Mouse (Mus musculus) small intestine, adult 2 months (tissue): ENCODE results near the gene Epdr1.

Experiments used
- CTCF ChIP-seq: fragments of 200-500 bp; IDR thresholded peaks from 2 replicates; pipeline ENCODE4 v1.5.1; 2012; ENCODE audit warnings: low read depth, mild to moderate bottlenecking, control low read depth, inconsistent platforms, low read length, moderate library complexity, mixed read lengths; ENCODE audit not compliant: insufficient replicate concordance, insufficient read length; ENCODE audit errors: extremely low read depth
- POLR2A ChIP-seq: fragments of 200-500 bp; IDR thresholded peaks from 2 replicates; pipeline ENCODE4 v1.6.1; 2012; ENCODE audit warnings: low read depth, mild to moderate bottlenecking, control low read depth, inconsistent platforms, low read length, moderate library complexity

DNA sequence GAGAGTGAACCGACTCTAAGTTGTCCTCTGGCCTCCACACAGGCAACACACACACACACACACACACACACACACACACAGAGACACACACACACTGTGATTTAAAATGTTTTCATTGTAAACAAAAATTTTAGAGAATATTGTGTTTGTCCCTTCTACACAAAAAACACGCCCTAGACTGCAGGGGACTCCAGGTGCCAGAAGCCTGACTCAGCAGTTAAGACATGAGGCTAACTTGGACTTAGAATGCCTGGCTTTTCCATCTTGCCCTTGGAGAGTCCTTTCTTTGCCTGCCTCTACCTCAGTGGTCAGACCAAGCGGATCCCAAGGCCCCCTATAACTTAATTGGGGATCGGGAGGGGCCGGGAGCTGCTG lies 899 bp downstream of the Epdr1 start:
- TF ChIP-seq CTCF (no peak), POLR2A (no peak)
